Mouse (Mus musculus) heart, adult 8-10 months (tissue): Measurements from ENCODE around the gene Ehd4. TPM values are rescaled to one million over a fixed set of nuclear protein-coding genes. Genes with fewer than 3 reads are reported as not detected.

ENCODE experiments used
- DNase-seq: peaks from one replicate; pipeline ENCODE4 v3.0.0; 2022; ENCODE audit warnings: low spot score
- total RNA-seq, 4 experiments: library from RNA; stranded (reverse); gene quantifications; 2 replicates each; pipeline ENCODE4 v1.2.4; 2022

The Ehd4 gene
- total RNA-seq, 4 experiments from 2014 or later, result 312 to 410 (median 362) TPM

GRCm38 (mm10) chr2:120040991-120041390, 113.4 kb downstream of the Ehd4 start:
- no peak for DNase-seq

Other genes starting within 250 kb of the Ehd4 start
- 1 to 10 TPM; 6.9 to 8.5 (median 8.3) TPM for gene Mapkbp1, start 181.9 kb downstream of the Ehd4 start, total RNA-seq
- 1 to 10 TPM; 6.6 to 8.6 (median 7.2) TPM for gene Jmjd7, start 127.1 kb downstream of the Ehd4 start, total RNA-seq
- gene Gm28042, start 127.1 kb downstream of the Ehd4 start, total RNA-seq, result under 1 TPM; 0.16 to 0.59 (median 0.21) TPM
- gene Pla2g4b, start 121.2 kb downstream of the Ehd4 start, total RNA-seq, result 1 to 10 TPM in 3 of 4 experiments, under 1 TPM in 1; 0.72 to 1.8 (median 1.3) TPM
- 1 to 10 TPM; 2.6 to 5.7 (median 3.8) TPM for gene Pla2g4e, start 90.7 kb upstream of the Ehd4 start, total RNA-seq
- gene Pla2g4d, start 134.6 kb upstream of the Ehd4 start, total RNA-seq, result not detected
- under 1 TPM in 1 of 4 experiments, not detected in 3; 0.14 TPM for gene Pla2g4f, start 159.6 kb upstream of the Ehd4 start, total RNA-seq
- gene Vps39, start 198.5 kb upstream of the Ehd4 start, total RNA-seq, result 10 to 100 TPM; 29.5 to 35.2 (median 31.4) TPM
- gene Ganc, start 249.3 kb upstream of the Ehd4 start, total RNA-seq, result 10 to 100 TPM; 25.4 to 33.7 (median 31.3) TPM
- gene Tmem87a, start 249.5 kb upstream of the Ehd4 start, total RNA-seq, result 10 to 100 TPM; 15.5 to 18.5 (median 16.5) TPM